Mouse (Mus musculus) left cerebral cortex, postnatal 36 days (tissue): ENCODE data around the gene Dram1. TPM values are rescaled to one million over a fixed set of nuclear protein-coding genes. Genes with fewer than 3 reads are reported as not detected.
A peak's percentile ranks its signal among the peaks of the same experiment; 100 is the strongest.
"Not testable (repeated sequence)": the region's sequence is repeated elsewhere in the genome, so short reads cannot be mapped to it uniquely, and the experiment has no call there.

Experiments
- DNase-seq, 2 experiments: peaks; one replicate each; pipeline ENCODE4 v3.0.0; 2021 to 2022; ENCODE audit warnings: low spot score in 2 of 2, mixed read lengths in 1 of 2
- intact Hi-C: fragments of 180-260 bp; cut with DNase I; formaldehyde crosslinking; loops from one replicate; pipeline ENCODE4 v1.15.1; 2025
- total RNA-seq, 2 experiments: library from RNA; stranded (reverse); gene quantifications; 2 replicates each; pipeline ENCODE4 v1.2.3; 2021

Dram1 gene
- total RNA-seq, 2 experiments from 2014 or later: 1.0 to 1.1 TPM

- intact Hi-C loops: no loop called here
- DNase-seq: no peak
Observed at GRCm38 (mm10) chr10:88390096-88390790, 11.4 kb upstream of the Dram1 start.

GRCm38 (mm10) chr10:88389576-88389975 lies 10.7 kb upstream of the Dram1 start:
- no peak for DNase-seq
- intact Hi-C loops: no loop called here

- DNase-seq: no peak
- intact Hi-C loops: no loop called here
Observed at GRCm38 (mm10) chr10:88386251-88386650, 7.4 kb upstream of the Dram1 start.

- intact Hi-C loops: no loop called here
- no peak for DNase-seq
Observed at GRCm38 (mm10) chr10:88385758-88386157, 6.9 kb upstream of the Dram1 start.

- DNase-seq: no peak
- intact Hi-C loops: no loop called here
Observed at GRCm38 (mm10) chr10:88385290-88385689, 6.4 kb upstream of the Dram1 start.

- intact Hi-C loops: no loop called here
- no peak for DNase-seq
Observed at GRCm38 (mm10) chr10:88384081-88384480, 5.2 kb upstream of the Dram1 start.

- intact Hi-C loops: no loop called here
- no peak for DNase-seq
Observed at GRCm38 (mm10) chr10:88383479-88383878, 4.6 kb upstream of the Dram1 start.

GRCm38 (mm10) chr10:88382009-88382408 lies 3.1 kb upstream of the Dram1 start:
- DNase-seq: no peak
- intact Hi-C loops: no loop called here

- no peak for DNase-seq
- intact Hi-C loops: no loop called here
Observed at GRCm38 (mm10) chr10:88381286-88381685, 2.4 kb upstream of the Dram1 start.

- intact Hi-C loops: no loop called here
- DNase-seq: no peak
Observed at GRCm38 (mm10) chr10:88380430-88381060, 1.7 kb upstream of the Dram1 start.

- DNase-seq: peak; percentile 47
- intact Hi-C loops: no loop called here
Observed at GRCm38 (mm10) chr10:88380002-88380401, 1.1 kb upstream of the Dram1 start.

GRCm38 (mm10) chr10:88377666-88378065 lies 1.2 kb downstream of the Dram1 start:
- DNase-seq: no peak
- intact Hi-C loops: loop anchor here (5.0 kb wide), 1 partner anchor 290 kb away; no protein-coding TSS in a partner anchor

- intact Hi-C loops: loop anchor here (5.0 kb wide), 1 partner anchor 291 kb away; no protein-coding TSS in a partner anchor
- DNase-seq: peak; percentile 91 to 93
Observed at GRCm38 (mm10) chr10:88376770-88377169, 2.1 kb downstream of the Dram1 start.

GRCm38 (mm10) chr10:88374984-88375383 lies 3.9 kb downstream of the Dram1 start:
- intact Hi-C loops: loop anchor here (5.0 kb wide), 1 partner anchor 292 kb away; no protein-coding TSS in a partner anchor
- DNase-seq: no peak

GRCm38 (mm10) chr10:88372945-88373344 lies 5.9 kb downstream of the Dram1 start:
- intact Hi-C loops, DNase-seq: not testable (repeated sequence)

GRCm38 (mm10) chr10:88372436-88372835 lies 6.4 kb downstream of the Dram1 start:
- intact Hi-C loops: no loop called here
- no peak for DNase-seq

- intact Hi-C loops: no loop called here
Observed at GRCm38 (mm10) chr10:88371793-88372192, 7.1 kb downstream of the Dram1 start.

GRCm38 (mm10) chr10:88369233-88369632 lies 9.6 kb downstream of the Dram1 start:
- DNase-seq: no peak
- intact Hi-C loops: no loop called here

More at GRCm38 (mm10) chr10:88371793-88372192, 7.1 kb downstream of the Dram1 start:
- no peak for DNase-seq

- intact Hi-C loops: no loop called here
- DNase-seq: no peak
Observed at GRCm38 (mm10) chr10:88364221-88364620, 14.7 kb downstream of the Dram1 start.

GRCm38 (mm10) chr10:88362218-88362617 lies 16.7 kb downstream of the Dram1 start:
- intact Hi-C loops: no loop called here
- no peak for DNase-seq

- DNase-seq: peak; percentile 47 to 52
- intact Hi-C loops: no loop called here
Observed at GRCm38 (mm10) chr10:88356983-88357559, 21.8 kb downstream of the Dram1 start.
